Mouse (Mus musculus) skeletal muscle tissue, adult 2 months (tissue): Measurements from ENCODE around the gene Sbk1.
"Not testable (repeated sequence)": the region's sequence is repeated elsewhere in the genome, so short reads cannot be mapped to it uniquely, and the experiment has no call there.

ENCODE experiments used
- DNase-seq: peaks from one replicate; pipeline ENCODE4 v3.0.0-alpha.2; 2012; ENCODE audit warnings: low read depth, low spot score

The Sbk1 gene

DNA sequence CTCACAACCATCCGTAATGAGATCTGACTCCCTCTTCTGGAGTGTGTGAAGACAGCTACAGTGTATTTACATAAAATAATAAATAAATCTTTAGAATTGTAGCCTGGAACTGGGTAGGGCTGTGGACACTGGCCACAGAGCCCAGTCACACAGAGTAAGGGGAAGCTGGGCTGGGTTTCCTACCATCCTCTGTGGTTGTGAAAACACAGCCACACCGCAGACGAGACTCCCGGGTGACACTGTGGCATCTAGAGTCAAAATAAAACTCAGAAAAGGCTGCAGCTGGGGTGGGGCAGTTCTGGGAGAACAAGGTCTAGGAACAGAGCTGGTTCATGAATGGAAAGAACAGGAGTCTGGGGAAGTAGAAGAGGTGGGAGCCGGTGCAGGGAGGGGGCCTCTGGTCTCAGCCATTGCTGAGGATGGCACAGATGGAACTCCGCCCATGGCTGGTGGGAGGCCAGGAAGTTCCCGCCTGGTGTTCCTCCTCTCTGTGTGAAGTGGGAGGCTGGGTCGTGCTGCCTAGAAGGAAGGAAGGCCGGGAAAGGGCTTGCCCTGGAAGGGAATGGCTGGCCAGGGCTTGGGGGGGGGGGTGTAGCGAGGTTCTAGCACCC is 15.2 kb downstream of the Sbk1 start:
- no peak for DNase-seq

DNA sequence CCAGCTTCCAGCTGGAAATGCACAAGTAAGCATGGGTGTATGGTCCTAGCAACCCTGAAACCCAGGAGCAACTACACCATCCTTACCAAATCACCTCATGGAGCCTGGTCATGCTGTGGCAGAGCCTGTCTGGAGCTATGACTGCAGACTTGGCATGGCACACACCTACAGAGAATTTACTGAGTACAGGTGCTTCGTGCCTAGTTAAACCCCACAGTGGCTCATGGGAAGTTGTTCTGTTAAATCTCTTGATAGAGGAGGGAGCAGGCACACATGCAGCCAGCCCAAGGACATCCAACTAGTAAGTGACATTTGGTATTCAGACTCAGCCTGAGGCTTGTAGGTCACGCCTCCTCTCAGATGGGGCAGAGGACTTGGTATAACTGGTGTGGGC is 15.7 kb downstream of the Sbk1 start:
- DNase-seq: no peak

DNA sequence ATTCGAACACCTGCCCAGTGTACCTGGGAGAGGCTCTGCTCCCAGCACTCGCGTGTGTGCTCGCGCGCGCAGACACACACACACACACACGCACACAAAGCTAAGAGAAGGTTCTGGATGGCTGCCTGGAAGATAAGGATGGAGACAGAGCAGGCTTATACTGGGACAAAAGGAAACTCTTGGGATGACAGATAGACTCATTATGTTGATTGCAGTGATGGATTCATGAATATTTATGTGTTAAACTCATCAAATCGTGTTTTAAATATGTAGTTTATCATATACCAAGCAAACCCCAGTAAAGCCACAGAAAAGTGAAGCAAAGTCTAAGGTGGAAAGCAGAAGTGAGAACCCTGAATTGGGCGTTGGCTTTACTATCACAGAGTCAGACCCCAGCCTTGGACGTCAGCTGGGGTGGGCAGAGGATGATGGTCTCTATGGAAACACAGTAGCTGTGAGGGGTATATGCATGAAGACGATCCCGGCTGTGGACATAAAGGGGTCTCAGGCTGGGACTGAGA is 16.2 kb downstream of the Sbk1 start:
- no peak for DNase-seq

DNA sequence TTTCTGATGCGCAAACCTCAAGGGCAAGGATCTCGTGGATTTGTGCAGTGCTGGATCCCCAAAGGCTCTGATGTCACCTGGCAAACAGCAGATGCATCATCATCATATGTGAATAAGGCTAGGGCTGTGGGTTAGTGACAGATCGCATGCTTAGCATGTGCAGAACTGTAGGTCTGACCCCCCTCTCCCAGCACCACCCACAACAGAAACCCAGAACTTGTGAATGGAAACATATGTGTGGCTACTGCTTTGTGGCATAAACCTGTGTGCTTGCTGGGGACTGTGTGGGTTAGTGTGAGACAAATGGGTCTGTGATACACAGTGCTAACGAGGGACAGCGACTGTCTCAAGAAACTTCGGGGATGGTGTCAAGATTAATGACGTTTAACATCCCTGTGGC is 17.0 kb downstream of the Sbk1 start:
- no peak for DNase-seq

DNA sequence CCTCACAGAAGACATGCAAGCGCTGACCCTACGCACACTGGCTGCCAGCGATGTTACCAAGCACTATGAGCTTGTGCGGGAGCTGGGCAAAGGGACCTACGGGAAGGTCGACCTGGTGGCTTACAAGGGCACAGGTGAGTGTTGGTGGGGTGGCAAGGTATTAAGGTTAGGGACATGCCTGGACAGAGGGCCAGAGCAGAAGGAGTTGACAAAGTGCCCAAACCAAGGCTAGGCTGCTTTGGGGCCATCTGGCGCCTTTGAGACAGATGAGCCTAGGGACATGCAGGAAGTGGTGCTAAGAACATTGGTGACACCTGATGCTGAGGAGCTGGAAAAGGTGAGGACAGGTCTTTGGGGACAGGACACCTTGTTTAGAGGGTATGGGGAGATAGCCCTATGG is 17.5 kb downstream of the Sbk1 start:
- DNase-seq: no peak

DNA sequence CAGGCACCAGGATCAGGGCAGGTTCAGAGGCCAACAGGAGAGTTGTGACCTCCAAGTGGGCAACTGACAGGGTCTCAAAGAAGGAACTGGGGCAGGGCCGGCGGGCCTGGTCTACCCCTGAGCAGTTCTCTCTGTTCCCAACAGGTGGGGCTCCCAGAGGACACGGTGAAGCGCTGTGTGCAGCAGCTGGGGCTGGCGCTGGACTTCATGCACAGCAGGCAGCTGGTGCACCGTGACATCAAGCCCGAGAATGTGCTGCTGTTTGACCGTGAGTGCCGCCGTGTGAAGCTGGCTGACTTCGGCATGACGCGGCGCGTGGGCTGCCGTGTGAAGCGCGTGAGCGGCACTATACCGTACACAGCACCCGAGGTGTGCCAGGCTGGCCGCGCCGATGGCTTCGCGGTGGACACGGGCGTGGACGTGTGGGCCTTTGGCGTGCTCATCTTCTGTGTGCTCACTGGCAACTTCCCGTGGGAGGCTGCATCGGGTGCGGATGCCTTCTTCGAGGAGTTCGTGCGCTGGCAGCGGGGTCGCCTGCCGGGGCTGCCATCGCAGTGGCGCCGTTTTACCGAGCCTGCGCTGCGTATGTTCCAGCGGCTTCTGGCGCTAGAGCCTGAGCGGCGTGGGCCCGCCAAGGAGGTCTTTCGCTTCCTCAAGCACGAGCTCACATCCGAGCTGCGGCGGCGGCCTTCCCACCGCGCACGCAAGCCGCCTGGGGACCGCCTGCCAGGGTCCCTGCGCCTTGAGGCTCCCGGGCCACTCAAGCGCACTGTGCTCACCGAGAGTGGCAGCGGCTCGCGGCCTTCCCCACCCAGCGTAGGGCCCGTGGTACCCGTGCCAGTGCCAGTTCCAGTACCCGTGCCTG is 19.5 kb downstream of the Sbk1 start:
- no peak for DNase-seq

DNA sequence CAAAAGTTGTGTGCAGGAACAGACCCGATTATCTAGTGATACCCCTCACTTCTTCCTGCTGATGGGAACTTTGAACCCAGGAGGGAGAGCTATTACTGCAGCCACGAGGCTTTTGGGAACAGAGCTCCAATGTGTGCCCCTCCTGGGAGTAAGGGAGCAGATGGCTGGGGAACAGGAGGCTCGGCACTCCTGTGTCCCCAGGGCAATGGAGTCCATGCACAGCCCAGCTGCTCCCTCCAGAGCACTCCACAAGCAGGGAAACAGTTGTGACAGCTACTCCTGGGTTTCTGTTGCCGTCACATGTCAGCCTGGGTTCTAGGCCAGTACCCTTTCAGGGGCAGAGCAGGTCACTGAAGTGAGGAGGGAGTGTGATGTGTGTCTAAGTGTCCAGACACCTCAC is 20.7 kb downstream of the Sbk1 start:
- DNase-seq: no peak

DNA sequence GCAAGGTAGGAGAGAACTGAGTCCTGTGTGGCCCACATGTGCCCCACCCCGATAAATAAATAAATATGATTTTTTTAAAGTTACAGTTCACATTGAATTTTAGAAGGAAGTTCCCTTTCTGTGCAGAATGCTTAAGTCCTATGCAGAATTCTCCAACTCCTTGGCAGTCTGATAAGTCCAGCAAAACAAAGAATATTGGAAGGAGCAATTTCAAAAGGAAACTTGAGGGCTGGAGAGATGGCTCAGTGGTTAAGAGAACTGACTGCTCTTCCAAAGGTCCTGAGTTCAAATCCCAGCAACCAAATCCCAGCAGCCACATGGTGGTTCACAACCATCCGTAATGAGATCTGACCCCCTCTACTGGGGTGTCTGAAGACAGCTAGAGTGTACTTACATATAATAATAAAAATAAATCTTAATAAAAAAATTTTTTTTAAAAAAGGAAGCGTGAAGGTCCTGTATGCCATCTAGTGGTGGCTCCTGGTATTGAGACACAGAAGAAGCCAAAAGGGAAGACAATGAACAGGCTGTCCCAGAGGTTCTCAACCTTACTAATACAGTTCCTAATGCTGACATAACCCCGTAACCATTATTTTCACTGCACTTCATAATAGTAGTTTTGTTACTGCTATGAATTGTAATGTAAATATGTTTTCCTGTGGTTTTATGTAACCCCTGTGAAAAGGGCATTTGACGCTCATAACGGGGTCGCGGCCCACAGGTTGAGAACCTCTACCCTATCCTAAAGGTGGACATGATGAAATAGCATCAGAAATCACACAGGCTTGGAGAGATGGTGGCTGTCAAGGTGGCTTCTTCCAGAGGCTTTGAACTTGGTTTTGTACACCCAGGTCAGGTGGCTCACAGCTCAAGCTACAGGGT is 25.4 kb downstream of the Sbk1 start:
- no peak for DNase-seq

DNA sequence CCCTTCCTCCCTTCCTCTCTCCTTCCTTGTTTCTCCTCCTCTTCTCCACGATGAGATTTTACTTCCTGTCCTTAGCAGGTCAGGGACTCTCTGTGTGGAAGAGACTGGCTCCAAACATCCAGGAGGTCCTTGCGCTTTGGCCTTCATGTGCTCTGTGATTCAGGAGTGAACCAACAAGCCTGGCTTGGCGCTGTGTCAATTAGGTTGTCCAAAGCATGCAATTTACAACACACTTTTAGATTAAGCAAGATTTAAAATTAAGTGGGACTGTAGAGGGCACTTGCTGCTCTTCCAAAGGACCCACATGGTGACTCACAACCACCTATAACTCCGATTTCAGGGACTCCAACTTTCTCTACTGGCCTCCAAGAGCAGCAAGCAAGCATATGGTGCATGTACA is 26.4 kb downstream of the Sbk1 start:
- no peak for DNase-seq

DNA sequence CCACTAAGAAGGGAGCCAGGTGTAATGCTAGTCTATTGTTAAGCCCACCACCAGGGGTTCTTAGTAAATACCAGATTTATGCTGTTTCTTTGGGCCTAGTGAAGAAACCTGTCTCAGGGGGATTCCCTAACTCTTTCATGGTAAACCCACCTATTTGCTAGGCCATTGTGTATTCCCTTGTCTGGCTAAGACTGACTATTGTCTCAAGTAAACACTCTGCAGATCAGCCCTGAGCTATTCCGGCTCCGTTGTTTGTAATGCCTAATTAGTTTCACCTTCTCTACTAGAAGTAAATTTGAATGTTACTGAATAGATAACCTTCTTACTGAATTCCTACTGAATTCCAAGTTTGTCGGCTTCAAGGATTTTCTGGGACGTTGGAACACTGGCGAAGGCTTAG is 29.4 kb downstream of the Sbk1 start:
- not testable (repeated sequence) for DNase-seq

DNA sequence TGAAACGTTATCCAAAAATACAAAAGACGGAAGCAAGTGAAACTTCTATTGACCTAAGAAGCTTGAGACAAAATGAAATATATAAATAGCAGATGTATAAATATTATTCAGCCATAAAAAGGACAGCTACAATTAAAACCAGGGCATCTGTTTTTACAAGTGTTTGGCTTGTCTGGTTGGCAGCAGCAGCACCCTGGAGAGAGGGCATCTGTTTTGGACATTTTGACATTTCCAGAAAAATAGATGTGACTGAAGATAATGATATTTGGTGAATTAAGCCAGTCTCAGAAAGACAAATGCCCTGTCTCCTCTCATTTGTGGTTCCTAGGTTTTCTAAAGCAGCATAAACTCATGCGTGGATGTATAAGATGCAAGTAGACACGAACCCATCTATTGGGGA is 39.4 kb downstream of the Sbk1 start:
- DNase-seq: no peak

DNA sequence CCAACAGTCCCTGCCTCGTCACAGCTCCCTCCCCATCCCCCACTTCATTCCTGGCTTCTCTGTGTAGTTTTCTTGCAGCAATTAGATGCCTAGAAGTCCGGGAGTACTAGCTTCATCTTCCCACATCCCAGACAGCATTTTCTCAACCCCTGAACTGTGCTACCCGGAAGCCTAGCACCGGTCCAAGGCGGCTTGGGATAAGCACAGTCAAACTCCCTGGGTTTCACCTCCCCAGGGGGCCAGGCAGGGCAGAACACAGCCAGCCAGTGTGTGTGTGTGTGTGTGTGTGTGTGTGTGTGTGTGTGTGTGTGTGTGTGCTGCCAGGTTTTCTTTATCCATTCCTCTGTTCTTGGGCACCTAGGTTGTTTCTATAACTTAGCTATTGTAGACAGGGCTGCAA is 40.9 kb downstream of the Sbk1 start:
- DNase-seq: no peak

DNA sequence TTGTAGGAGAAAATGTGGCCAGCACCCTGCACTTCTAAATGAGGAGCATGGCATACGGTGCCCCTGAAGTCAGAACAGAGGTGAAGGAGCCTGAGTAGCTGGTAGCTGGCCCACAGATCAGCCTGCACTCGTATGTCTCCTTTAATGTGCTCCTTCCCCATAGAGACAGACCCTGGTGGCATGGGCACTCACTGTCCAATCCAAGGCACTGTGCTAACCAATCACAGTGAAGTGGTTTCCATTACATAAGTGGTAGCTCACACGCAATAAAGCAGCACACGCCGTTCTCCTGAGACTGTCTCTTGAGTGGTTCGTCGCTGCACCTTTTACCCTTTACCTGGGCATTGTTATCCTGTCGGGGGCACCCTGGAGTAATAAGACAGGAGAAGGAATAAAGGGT is 41.9 kb downstream of the Sbk1 start:
- DNase-seq: no peak

DNA sequence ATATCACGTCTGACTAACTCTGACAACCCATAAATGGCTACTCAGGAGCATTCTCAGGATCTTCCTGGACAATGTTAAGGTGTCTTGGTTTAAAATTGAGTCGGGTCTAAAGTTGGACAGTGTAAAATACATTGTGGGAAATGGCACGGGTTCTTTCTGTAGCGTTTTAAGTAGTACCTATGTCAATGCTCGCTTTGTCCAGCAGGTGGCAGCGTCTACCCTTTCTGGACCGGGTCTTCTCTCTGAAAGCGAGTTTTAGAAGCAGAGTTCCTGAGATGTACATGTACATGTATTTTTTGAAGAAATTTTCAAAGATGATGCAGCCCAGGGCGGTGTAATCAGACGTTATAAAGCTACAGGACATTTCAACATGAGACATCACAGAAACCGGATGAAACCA is 51.3 kb downstream of the Sbk1 start:
- peak; percentile 32 for DNase-seq

DNA sequence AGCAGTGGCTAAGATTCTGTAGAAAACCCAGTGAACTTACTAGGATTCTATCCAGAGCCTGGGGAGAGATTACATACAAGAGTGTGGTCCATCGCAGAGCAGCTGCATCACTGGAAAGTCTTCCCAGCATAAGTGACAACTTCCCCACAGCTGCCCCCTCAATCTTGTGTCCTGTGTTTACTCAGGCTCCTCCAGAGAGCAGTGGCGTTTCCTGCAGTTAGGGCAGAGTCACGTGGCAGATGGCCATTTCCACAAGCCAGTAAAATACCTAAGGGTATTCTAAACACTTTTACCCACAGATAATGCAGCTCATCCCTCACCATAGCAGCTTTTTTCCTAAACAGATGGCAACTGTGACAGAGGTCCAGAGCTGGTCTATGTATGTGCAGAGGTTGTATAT is 52.4 kb downstream of the Sbk1 start:
- DNase-seq: no peak

DNA sequence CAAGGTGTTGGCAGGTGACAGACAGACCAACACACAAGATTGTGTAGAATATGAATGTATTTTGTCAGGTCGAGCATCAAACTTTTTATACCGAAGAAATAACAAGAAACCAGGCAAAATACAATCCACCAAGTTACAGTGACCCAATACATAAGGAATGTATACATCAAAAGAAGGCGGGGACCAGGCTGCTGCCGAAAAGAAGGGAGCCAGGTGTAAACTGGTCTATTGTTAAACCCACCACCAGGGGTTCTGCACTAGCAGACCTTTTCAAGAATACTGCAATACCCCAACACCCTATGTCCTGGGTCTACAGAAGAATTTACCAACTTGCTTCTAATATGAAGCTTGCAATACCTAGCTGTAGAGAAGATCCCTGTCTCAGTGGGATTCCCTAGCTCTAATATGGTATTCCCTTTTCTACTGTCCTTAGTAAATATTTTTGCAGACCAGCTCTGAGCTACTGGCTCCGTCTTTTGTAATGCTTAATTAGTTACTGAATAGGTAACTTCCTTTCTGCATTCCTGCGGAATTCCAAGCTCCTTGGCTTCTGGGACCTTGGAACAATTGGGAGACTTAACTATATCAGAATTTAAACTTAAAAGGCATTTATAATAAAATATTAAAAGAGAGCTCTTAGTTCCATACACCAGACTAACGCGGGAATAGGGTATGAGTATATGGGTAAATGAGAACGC is 53.3 kb downstream of the Sbk1 start:
- DNase-seq: not testable (repeated sequence)

DNA sequence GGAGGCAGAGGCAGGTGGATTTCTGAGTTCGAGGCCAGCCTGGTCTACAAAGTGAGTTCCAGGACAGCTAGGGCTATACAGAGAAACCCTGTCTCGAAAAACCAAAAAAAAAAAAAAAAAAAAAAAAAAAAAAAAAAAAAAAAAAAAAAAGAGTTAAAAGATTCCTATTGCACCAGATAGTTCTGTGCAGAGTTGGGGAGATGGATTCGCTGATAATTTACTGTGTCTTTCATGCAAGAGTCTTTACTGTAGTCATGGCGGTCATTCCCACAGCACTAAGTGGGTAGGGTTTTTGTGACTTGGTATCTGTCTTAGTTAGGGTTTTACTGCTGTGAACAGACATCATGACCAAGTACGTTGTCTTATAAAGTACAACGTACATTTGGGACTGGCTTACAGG is 56.4 kb downstream of the Sbk1 start:
- DNase-seq: not testable (repeated sequence)

DNA sequence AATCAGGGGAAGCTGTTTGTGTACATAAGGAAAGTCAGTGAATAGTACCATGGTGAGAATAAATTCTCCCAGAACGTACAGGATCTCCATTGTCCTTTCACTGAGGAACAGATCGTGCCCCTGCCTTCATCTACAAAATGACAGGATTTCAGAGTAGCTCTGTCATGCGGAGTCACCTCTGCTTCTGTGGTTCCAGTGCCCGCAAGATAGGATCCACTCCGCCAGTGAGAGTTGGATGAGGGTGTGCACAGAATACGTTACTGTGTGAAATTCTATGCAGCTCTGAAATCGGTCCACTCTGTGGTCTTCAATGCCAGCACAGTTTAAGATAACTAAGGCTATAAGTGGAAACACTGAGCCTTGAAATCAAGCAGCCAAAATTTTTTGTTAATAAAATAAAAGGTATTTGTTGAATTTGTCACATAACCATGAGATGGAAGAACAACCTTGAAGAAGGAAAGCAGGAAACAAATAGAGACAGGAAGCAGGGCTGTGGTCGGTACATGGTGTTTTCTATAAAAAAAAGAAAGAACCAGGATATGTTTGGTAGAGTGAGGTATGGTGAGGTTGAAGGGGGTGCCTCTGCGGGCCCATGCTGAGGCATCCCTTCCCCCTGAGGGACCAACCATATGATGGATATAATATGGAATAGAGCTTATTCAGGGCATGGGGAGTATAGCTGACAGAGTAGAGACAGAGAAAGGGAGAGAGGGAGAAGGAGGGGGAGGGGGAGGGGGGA is 57.7 kb downstream of the Sbk1 start:
- no peak for DNase-seq

DNA sequence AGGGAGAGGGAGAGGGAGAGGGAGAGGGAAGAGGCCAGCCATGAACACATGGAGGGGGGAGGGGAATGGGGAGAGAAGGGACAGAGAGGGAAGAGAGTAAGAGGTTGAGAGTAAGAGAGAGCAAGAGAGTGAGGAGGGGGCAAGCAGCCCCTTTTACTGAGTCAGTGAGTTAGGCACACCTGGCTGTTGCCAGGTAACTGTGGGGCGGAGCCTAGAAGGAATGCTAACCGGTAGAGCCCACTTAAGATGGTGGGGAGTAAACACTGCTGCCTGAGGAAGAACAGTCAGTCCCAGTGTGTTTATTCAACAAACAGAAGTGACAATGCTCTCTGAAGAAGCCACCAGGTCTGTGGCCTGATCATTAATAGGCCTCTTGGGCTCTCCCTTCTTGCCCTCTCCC is 58.3 kb downstream of the Sbk1 start:
- DNase-seq: no peak

DNA sequence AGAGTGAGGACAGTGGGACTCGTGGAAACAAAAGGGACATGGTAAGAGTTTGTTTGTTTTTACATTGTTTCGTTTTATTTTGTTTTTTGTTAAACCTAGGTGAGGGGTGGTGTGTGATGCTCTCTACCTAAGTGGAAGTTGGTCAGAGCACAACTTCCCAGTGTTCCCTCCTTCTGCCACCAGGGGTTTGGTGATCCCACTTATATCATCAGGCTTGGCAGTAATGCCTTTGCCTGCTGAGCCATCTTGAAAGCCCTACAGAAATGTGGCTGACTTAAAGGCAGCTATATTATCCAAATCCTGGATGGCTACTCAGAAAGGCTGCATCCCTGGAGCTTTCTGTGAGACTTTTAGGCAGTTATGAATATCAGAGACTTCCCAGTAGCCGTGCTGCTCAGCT is 60.3 kb downstream of the Sbk1 start:
- no peak for DNase-seq

DNA sequence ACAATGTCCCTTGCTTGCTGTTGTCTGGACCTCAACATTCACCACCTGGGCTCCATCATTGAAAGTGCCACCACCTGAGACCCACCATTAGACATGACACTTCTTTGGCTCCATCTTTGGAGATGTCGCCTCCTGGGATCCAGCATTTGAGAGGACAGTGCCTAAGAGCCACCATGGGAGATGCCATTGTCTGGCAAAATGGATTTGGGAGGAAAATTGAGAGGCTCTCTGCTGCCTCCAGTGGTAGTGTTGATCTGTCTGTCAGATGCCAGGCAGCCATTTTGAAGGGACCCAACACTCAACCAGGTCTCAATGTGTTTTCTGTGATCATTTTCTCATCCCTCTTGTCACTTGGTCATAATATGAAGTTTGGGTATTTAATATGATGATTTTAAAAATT is 63.1 kb downstream of the Sbk1 start:
- DNase-seq: no peak
